Mouse (Mus musculus) embryonic facial prominence, embryonic 11.5 days (tissue): ENCODE measurements around the gene Slc13a1. TPM values are rescaled to one million over a fixed set of nuclear protein-coding genes. Genes with fewer than 3 reads are reported as not detected.

Source experiments
- ATAC-seq: fragments of 200-750 bp; cut with Nextera tagmentation; replicated peaks from 2 replicates; pipeline ENCODE4 v1.8.0; 2017; ENCODE audit warnings: low read depth; ENCODE audit not compliant: insufficient number of reproducible peaks, low FRiP score, low TSS enrichment
- DNase-seq: peaks from one replicate; pipeline ENCODE4 v3.0.0-alpha.2; 2015; ENCODE audit warnings: low spot score
- H3K27ac ChIP-seq: fragments of 300-500 bp; sonication (generic); replicated peaks from 2 replicates; pipeline ENCODE4 v1.5.1; 2014; ENCODE audit warnings: mild to moderate bottlenecking, low read depth, low read length, control low read depth
- H3K27me3 ChIP-seq: fragments of 300-500 bp; sonication (generic); 2 replicates; pipeline ENCODE4 v1.6.1; 2014; ENCODE audit warnings: mild to moderate bottlenecking, low read length, moderate library complexity, mixed read lengths; ENCODE audit not compliant: control insufficient read depth, insufficient read depth
- H3K36me3 ChIP-seq: fragments of 300-500 bp; sonication (generic); replicated peaks from 2 replicates; pipeline ENCODE4 v1.6.1; 2014; ENCODE audit warnings: low read depth, mild to moderate bottlenecking, low read length, moderate library complexity, mixed read lengths; ENCODE audit not compliant: control insufficient read depth, insufficient read depth
- H3K4me1 ChIP-seq: fragments of 300-500 bp; sonication (generic); 2 replicates; pipeline ENCODE4 v1.6.1; 2014; ENCODE audit warnings: low read length, mixed read lengths; ENCODE audit not compliant: control insufficient read depth, insufficient read depth
- H3K4me2 ChIP-seq: fragments of 300-500 bp; sonication (generic); 2 replicates; pipeline ENCODE4 v1.6.1; 2014; ENCODE audit warnings: low read depth, mild to moderate bottlenecking, control low read depth, low read length, moderate library complexity
- H3K4me3 ChIP-seq: fragments of 300-500 bp; sonication (generic); 2 replicates; pipeline ENCODE4 v1.5.1; 2014; ENCODE audit warnings: low read depth, low read length, control low read depth
- H3K9ac ChIP-seq: fragments of 300-500 bp; sonication (generic); replicated peaks from 2 replicates; pipeline ENCODE4 v1.6.1; 2014; ENCODE audit warnings: mild to moderate bottlenecking, control low read depth, low read length
- H3K9me3 ChIP-seq: fragments of 300-500 bp; sonication (generic); replicated peaks from 2 replicates; pipeline ENCODE4 v1.6.1; 2016; ENCODE audit warnings: mild to moderate bottlenecking, low read length, inconsistent platforms, mixed read lengths; ENCODE audit not compliant: control insufficient read depth
- WGBS: fragments of 180-500 bp; shearing (Covaris S2); extraction: QIAGEN DNeasy Blood & Tissue Kit; methylation state at CpG from one replicate; pipeline ENCODE4 v1.1.7; 2014; 5-methylcytosine and 5-hydroxymethylcytosine counted together
- polyA plus RNA-seq: library from polyadenylated mRNA; unstranded; fragments of >200 nt; fragmentation: Nextera tagmentation; extraction: Ambion mirVana; gene quantifications from 2 replicates; pipeline ENCODE4 v1.2.1, GENCODE M21; 2014

Gene Slc13a1
- polyA plus RNA-seq, 1 experiment from 2014 or later = 0.07 TPM

GRCm38 (mm10) chr6:24111614-24112013 lies 56.3 kb downstream of the Slc13a1 start:
- H3K27me3 ChIP-seq = no peaks in the 10 kb centered on the region
- ATAC-seq = no peak
- WGBS = 97% methylated on average over 8 of the region's 8 CpGs
- no peak overlapping the region for H3K4me3 ChIP-seq
- no peak overlapping the region for H3K4me2 ChIP-seq
- H3K9me3 ChIP-seq = no peaks in the 10 kb centered on the region
- H3K4me1 ChIP-seq = no peaks in the 10 kb centered on the region
- DNase-seq = no peak
- H3K9ac ChIP-seq = no peak overlapping the region
- H3K36me3 ChIP-seq = no peaks in the 10 kb centered on the region
- no peak overlapping the region for H3K27ac ChIP-seq

GRCm38 (mm10) chr6:24108471-24108870 lies 59.4 kb downstream of the Slc13a1 start:
- ATAC-seq = no peak
- Histone ChIP-seq H3K36me3 (no peaks in the 10 kb centered on the region), H3K9ac (no peak overlapping the region), H3K9me3 (no peaks in the 10 kb centered on the region), H3K4me2 (no peak overlapping the region), H3K4me1 (no peaks in the 10 kb centered on the region), H3K4me3 (no peak overlapping the region), H3K27me3 (no peaks in the 10 kb centered on the region), H3K27ac (no peak overlapping the region)
- no peak for DNase-seq
- WGBS = 89% methylated on average over 4 of the region's 4 CpGs

GRCm38 (mm10) chr6:24106157-24106556 lies 61.7 kb downstream of the Slc13a1 start:
- H3K4me1 ChIP-seq = no peaks in the 10 kb centered on the region
- WGBS = 46% methylated on average over 3 of the region's 3 CpGs
- no peaks in the 10 kb centered on the region for H3K9me3 ChIP-seq
- H3K4me2 ChIP-seq = no peak overlapping the region
- no peak for ATAC-seq
- DNase-seq = no peak
- no peak overlapping the region for H3K9ac ChIP-seq
- H3K27ac ChIP-seq = no peak overlapping the region
- H3K4me3 ChIP-seq = no peak overlapping the region
- no peaks in the 10 kb centered on the region for H3K27me3 ChIP-seq
- no peaks in the 10 kb centered on the region for H3K36me3 ChIP-seq

GRCm38 (mm10) chr6:24105681-24106080 lies 62.2 kb downstream of the Slc13a1 start:
- ATAC-seq (peak; percentile 67), DNase-seq (no peak)
- no peak overlapping the region for H3K4me2 ChIP-seq
- H3K9me3 ChIP-seq = no peaks in the 10 kb centered on the region
- no peaks in the 10 kb centered on the region for H3K4me1 ChIP-seq
- H3K9ac ChIP-seq = no peak overlapping the region
- H3K36me3 ChIP-seq = no peaks in the 10 kb centered on the region
- H3K27ac ChIP-seq = no peak overlapping the region
- WGBS = 57% methylated on average over 5 of the region's 5 CpGs
- no peak overlapping the region for H3K4me3 ChIP-seq
- no peaks in the 10 kb centered on the region for H3K27me3 ChIP-seq

GRCm38 (mm10) chr6:24101281-24101680 lies 66.6 kb downstream of the Slc13a1 start:
- no peak for DNase-seq

GRCm38 (mm10) chr6:24100705-24101104 lies 67.2 kb downstream of the Slc13a1 start:
- no peak overlapping the region for H3K9ac ChIP-seq
- ATAC-seq = no peak
- H3K27ac ChIP-seq = no peak overlapping the region
- H3K4me1 ChIP-seq = no peaks in the 10 kb centered on the region
- H3K4me2 ChIP-seq = no peak overlapping the region
- DNase-seq = no peak
- WGBS = 60% methylated on average over 5 of the region's 5 CpGs
- H3K4me3 ChIP-seq = no peak overlapping the region
- no peaks in the 10 kb centered on the region for H3K36me3 ChIP-seq
- no peaks in the 10 kb centered on the region for H3K9me3 ChIP-seq
- H3K27me3 ChIP-seq = no peaks in the 10 kb centered on the region

More at GRCm38 (mm10) chr6:24101281-24101680, 66.6 kb downstream of the Slc13a1 start:
- H3K27me3 ChIP-seq = no peaks in the 10 kb centered on the region
- no peaks in the 10 kb centered on the region for H3K9me3 ChIP-seq
- H3K4me3 ChIP-seq = no peak overlapping the region
- ATAC-seq = no peak
- WGBS = 89% methylated on average over 1 of the region's 1 CpGs
- no peak overlapping the region for H3K27ac ChIP-seq
- no peak overlapping the region for H3K4me2 ChIP-seq
- no peak overlapping the region for H3K9ac ChIP-seq
- no peaks in the 10 kb centered on the region for H3K36me3 ChIP-seq
- H3K4me1 ChIP-seq = no peaks in the 10 kb centered on the region

GRCm38 (mm10) chr6:24097400-24097799 lies 70.5 kb downstream of the Slc13a1 start:
- Histone ChIP-seq H3K9ac (no peak overlapping the region), H3K4me1 (no peaks in the 10 kb centered on the region), H3K4me3 (no peak overlapping the region), H3K9me3 (no peaks in the 10 kb centered on the region), H3K27ac (no peak overlapping the region), H3K27me3 (no peaks in the 10 kb centered on the region), H3K4me2 (no peak overlapping the region), H3K36me3 (no peaks in the 10 kb centered on the region)
- DNase-seq = no peak
- no peak for ATAC-seq

- no peak for ATAC-seq
- H3K36me3 ChIP-seq = no peaks in the 10 kb centered on the region
- H3K4me3 ChIP-seq = no peak overlapping the region
- DNase-seq = no peak
- H3K9me3 ChIP-seq = no peaks in the 10 kb centered on the region
- WGBS = 83% methylated on average over 2 of the region's 2 CpGs
- no peaks in the 10 kb centered on the region for H3K27me3 ChIP-seq
- no peak overlapping the region for H3K27ac ChIP-seq
- no peak overlapping the region for H3K9ac ChIP-seq
- no peak overlapping the region for H3K4me2 ChIP-seq
- no peaks in the 10 kb centered on the region for H3K4me1 ChIP-seq
Measured at GRCm38 (mm10) chr6:24076089-24076488, 91.8 kb downstream of the Slc13a1 start.
